Mouse (Mus musculus) c-Kit-positive CD71-positive TER-119-negative erythroid progenitor cells, embryonic 14.5 days (primary cell): ENCODE results near the gene Lrmp.
"Not testable (repeated sequence)": the region's sequence is repeated elsewhere in the genome, so short reads cannot be mapped to it uniquely, and the experiment has no call there.

ENCODE experiments used
- DNase-seq: peaks from one replicate; pipeline ENCODE4 v3.0.0-alpha.2; 2013; ENCODE audit warnings: low read depth

Gene Lrmp

DNA sequence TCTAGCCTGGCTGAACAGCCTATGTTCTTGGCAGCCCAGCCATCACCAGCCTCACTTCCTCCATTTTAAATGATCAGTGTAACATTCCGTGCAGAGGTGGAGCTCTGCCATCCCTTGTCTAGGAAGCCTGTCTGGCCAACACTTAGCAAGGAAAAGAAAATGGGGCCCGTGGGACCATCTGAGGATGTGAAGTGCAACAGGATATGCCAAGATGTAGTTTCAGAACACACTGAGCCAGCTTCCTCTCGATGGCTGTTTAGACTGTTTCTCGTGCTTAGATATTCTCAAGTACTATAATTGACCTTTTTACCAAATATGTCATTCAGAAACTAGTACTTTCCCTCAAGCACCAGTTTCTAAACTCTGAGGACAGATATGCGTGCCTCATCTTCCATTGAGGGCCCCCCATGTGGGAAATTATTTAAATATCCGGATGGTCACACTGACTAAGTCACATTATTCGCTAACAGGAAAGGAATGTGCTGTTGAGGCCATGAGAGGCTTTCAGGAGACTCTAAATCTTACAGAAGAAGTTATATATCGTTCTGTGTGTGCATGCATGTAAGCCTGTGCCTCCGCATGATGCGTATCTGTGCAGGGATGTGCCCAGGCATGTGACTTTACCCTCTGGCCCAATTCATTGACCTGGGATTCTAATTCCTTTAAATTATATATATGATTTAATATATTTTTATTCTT is 11.1 kb upstream of the Lrmp start:
- DNase-seq, result no peak

DNA sequence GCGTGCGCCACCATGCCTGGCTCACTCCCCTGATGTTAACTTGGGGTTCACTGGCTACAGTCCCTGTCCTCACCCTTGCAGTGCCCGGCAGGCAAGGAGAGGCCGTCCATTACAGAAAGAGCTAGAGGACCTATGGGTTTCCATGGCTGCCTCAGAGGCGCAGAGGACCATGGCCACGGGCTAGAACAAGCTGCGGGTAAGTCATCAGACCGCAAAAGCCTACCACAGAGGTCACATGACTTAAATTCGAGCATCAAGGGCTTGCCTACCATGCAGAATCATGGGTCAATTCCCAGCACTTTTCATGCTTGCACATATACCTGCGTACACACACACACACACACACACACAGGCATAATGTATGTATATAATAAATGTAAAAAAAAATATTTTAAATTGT is 10.0 kb upstream of the Lrmp start:
- no peak for DNase-seq

DNA sequence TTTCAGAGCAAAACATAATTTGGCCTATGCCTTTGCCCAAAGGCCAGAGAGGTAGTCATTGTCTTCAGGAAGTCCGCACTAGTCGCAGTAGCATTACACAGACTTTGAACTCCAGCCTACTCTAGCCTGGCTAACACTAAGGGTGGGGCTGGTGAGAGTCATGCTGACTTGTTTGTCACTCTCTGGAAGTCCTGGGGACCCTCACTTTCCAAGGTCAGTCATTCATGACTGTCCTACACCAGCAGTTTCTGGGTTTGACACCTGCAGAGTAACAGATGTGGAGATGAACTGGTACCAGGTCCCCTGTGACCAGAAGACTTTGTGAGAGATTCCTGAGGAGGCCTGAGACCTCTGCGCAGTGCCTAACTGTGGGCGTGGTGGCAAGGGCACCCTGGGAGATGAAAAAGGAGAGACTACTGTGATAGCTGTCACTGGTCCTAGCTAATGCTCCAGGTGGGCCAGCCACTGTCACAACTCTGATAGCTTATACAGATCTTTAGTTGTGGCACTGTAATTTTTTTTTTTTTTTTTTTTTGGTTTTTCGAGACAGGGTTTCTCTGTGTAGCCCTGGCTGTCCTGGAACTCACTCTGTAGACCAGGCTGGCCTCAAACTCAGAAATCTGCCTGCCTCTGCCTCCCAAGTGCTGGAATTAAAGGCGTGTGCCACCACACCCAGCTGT is 9.2 kb upstream of the Lrmp start:
- no peak for DNase-seq

DNA sequence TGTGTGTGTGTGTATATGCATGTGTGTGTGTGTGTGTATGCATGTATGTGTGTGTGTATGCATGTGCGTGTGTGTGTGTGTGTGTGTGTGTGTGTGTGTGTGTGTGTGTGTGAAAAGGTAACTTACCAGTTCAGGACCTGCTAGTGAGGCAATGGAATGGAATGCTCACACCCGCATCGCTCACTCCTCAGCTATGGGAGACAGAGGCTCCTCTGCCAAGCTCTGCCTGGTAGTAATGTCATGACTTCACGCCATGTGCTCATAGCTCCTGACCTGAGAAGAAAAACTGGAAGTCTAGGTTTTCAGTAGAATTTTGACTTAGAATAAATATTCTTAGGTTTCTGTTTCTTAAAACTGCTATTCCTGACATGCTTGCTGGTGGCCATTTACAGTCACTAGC is 4.7 kb upstream of the Lrmp start:
- DNase-seq, result no peak

DNA sequence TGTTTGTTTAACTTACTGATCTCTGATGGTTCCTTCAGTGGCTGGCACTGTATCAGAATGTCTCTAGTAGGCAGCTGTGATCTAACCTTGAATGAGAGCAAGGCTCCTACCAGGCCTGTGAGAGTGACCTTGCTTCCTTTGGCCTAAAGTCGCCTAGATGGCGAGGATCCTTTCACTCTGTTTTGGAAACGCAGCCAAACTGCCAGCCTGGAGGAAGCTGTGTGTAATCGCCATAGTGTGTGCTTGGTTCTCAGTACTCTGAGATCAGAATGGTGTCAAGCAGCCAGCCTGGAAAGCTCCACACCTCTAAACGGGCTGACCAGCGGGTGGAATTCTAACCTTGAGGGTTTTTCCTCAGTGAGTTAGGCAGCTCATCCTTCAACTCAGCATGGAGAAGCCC is 2.6 kb upstream of the Lrmp start:
- no peak for DNase-seq

DNA sequence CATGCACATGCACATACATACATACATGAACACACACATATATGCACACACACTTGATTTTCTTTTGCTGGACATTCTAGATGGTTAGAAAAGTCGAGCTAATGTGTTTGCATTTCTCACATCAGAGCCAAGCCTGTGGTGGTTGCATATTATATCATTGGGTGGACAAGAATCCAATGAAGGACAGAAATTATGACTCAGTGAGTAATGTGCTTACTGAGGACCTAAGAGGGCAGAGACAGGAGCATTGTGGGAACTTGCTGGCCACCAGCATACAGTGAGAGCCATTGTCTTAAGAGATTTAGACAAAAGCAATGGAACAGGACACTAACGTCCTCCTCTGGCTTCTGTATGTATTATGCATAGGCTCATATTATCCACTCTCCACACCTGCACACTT is 892 bp upstream of the Lrmp start:
- DNase-seq, result no peak

DNA sequence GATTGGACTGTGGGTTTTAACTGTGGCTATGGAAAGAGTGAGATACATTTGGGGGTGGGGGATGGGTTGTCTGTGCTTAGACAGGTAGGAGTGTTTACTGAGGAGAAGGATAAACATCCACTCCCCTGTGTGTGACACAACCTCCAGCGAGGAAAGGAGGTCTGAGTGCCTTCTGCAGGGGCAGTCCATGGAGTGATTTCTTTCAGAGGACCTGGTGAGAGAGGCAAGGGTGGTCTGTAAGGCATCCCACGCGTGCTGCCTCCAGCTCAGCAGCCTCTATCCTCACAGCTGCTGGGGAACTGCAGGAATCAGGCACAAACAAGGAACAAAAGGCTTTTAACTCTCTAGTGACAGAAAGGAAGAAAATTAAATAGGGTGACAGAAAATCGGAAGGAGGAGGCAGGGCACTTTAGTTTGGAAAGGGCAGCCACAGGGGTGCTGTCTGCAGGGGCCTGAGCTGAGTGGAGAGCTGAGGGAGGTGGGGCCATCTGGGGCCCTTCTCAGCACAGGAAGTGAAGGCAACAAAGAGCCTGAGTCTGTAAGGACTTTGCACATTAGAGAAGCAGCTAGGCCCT is 732 bp downstream of the Lrmp start:
- no peak for DNase-seq

DNA sequence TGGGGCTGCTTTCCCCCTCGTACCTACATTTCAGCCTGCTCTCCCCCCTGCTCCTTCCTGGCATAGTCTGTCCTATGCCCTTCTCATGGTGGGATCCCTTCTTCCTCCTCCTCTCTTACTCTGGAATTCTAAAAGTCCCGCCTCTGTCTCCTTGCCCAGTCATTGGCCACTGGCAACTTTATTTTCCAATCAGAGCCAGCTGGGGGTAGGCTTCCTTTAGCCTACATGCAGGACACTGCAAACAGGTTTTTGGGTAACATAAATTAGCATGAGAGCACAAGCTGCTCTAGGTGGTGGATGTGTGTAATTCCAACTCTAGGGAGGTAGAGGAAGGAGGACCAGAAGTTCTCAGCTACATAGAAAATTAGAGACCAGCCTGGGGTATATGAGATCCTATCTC is 4.6 kb downstream of the Lrmp start:
- no peak for DNase-seq

DNA sequence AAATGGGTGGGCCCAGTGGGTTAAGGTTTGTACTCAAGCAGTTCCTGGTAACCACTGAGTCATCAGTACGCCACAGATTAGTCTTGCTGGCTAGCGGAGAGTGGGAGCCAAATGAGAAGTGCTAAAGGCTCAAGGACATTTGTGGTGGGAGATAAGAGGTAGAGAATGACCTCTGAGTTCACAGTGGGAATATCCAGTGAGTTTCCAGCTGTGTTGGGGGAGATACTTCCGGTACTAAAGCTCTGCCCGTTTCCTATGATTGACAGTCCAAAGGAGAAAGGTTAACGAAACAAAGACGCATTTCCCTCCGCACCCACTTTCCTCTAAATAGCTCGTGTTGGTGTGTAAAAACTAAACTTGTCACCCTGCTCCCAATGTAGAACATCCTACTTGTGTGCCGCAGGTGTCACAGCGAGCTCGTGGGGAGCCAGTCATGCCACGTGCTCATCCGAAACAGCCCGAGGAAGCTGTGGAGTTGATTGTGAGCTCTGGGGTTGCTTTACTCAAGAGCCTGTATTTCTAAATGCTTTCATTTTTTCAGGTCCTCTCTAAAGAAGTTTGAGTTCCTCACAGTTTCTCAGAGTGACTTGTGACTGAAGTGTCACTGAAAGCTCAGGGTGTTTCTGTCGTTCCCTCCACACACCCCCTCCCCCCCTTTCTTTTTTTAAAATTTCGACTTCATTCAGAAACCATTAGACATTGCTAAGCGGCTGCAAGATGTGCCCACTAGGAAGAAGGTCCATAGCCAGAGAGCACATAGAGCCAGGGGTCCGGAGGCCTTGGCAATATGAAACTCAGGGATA is 5.5 kb downstream of the Lrmp start:
- DNase-seq, result peak; percentile 66

DNA sequence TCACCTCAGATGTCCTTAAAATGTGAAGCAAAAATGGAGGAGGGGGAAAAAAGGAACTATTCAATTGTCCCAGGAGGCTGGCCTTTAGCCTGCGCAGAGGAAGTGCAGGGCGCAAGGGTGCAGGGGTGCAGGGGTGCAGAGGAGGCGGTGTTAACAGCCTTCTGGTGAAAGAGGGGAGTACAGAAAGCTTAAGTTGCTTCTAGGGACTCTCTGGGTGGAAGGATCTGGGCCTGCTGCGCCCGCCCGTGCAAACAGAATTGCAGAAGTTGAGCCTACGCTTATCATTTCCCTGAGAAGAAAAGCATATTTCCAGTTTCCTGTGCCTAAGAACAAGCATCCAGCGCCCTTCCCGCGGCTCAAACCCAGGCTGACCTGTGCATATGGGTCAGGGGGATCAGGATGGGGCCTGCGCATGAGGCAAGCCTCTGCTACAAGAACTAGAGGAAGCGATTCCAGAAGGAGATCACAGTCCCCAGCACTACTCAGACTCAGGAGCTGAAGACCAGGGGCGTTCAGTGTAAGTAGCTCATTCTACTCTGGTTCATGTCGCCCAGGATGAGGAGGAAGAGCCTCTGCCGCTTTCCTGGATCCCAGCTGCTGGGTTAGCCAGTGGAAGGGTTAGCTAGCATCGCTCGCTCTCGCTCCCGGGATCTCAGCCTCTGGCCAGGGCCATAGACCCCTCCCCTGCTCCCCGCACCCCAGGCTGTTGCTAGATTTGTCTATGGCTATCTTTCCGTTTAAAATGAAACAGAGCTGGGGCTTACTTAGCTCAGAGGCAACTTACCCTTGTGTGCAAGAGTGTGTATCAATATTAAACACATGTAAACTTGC is 6.4 kb downstream of the Lrmp start:
- DNase-seq, result peak; percentile 44

DNA sequence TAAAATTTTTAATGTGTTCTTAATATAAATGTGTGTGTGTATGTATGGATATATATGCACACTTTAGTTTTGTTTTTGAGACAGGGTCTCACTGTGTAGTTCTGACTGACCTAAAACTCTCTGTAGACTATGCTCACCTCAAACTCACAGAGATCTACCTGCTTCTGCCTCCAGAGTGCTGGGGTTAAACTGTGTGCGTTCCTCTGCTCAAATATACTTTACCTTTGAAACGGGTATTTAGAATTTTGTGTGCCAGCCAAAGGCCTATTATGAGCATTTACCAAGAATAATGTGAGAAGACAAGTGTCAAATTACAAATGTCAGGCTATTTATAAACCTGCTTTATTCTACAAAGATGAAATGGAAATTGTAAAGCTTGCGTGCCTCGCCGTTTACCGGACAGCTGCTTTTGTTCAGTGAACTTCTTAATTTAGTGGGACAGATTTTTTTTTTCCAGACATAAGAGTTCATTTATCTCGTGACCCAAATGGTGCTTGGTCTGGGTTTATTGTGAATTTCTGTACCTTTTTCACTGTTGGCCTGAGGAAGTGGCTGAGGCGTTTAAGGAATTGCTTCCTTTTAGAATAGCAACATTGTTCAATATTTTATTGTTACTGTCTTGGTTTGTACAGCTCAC is 7.1 kb downstream of the Lrmp start:
- no peak for DNase-seq

DNA sequence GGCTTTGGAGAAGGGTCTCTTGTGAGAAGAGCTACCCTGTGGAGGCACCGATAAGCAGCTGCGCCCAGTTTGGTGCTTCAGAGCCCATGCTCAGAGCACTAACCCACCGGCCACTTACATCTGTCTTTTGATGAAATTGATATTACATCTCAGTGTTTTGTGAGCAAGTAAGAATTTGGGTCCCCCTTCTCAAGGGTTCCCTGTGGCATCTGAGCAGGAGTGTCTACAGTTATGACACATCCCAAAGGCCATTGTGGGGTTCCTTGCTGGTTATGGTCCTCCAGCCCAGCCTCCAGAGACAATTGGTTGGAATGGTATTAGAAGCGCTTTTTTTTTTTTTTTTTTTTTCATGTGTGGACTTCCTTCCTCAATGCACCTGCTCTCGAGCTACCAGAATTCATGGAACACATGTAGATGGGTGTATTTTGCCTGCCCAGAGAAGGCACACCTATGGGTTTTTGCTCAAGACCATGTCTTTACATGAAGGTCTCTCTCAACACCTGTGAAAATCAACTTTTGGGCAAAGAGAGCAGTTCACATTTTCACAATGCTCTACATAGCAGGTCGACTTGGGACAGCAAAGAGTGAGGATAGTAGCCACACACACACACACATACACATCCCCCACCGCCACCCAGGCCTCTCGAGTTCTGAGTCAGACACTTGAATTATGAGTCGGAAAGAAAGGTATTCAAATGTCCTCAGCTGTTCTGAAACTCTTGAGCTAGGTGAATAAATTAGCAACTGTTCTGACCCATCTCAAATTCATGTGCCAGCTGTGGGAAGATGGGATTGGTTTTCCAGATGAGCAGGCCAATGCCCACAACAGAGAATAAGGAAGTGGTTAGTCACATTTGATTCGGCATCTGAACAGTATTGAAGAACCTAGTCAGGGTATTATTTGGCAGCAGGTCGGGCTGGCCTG is 7.9 kb downstream of the Lrmp start:
- DNase-seq, result no peak

DNA sequence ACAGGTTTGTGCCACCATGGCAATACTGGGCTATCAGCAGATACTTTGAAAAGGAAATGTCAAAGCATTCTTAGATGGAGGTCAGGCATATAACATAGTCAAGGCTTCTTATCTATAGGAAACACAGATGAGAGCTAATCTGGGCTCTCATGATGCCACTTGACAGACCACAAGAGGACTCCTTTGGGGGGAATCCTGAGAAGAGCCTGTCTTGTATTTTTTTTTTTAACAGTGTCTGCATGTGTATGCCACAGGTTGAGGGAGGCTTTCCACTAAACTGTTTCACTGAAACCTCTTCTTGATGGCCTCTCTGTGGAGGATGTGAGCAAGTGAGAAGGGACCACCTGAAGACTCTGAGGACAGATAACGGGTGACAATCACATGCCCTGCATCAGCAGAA is 9.2 kb downstream of the Lrmp start:
- DNase-seq, result peak; percentile 63

DNA sequence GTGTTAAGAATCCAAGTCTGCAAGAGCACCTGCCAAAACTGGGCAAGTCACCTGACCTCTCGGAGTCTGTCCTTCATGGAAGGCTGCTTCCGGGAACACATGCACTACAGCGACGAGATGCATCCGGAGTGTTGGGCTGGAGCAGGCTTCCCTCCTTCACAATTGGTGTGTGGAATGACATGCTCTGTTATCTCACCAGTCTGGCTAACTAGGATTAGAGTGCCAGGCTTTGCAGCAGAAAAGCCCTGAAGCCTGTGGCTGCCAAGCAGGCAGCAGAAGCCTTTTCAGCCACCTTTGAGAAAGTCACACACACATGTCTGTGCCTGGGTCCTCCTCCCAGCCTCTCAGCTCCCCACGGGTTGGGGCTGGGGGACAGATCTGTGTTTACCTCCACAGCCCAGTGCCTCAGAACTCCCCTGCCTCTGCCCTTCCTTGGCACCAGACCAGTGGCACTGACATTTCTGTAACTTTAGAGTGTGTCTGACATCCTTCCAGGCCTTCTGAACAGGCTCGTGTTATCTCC is 10.2 kb downstream of the Lrmp start:
- no peak for DNase-seq

DNA sequence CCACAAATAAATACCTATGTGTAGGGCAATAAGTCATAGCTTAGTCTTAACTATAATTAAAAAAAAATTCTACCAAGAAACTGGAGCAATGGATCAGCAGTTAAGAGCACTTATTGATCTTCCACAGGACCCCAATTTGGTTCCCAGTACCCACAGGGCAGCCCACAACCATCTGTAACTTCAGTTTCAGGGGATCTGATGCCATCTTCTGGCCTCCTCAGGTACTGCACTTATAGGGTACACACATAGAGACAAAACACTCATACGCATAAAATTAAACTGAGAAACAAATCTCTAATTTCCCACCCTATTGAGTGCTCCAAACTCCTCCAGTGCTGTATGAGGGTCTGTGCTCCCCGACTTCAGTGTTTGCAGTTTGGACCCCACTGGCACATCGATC is 12.2 kb downstream of the Lrmp start:
- no peak for DNase-seq

DNA sequence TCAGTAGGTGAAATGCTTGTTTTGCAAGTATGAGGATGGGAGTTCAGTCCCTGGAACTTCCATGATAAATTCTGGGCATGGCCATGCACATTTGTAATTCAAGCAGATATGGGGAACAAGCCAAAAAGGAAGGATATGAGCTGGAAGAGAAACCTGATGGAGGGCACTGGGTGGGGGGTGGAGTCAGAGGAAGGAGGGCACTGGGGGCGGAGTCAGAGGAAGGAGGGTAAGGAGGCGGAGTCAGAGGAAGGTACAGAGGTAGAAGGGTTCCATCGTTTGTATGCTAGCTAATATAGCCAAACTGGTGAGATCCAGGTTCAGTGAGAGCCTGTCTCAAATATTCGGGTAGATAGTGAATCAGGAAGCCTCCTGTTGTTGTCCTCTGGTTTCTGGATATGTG is 14.1 kb downstream of the Lrmp start:
- no peak for DNase-seq

DNA sequence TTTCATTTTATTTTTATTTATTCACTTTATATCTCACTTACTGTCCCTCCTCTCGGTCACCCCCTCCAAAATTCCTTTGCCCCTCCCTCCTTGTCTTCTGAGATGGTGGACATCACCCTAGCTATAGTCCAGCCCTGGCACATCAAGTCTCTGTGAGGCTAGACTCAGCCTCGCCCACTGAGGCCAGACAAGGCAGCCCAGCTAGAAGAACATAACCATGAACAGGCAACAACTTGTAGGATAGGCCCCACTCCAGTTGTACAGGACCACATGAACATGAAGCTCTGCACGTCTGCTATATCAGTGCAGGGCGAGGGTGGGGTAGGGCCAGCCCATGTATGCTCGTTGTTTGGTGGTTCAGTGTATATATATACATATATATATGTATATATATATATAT is 16.5 kb downstream of the Lrmp start:
- no peak for DNase-seq

DNA sequence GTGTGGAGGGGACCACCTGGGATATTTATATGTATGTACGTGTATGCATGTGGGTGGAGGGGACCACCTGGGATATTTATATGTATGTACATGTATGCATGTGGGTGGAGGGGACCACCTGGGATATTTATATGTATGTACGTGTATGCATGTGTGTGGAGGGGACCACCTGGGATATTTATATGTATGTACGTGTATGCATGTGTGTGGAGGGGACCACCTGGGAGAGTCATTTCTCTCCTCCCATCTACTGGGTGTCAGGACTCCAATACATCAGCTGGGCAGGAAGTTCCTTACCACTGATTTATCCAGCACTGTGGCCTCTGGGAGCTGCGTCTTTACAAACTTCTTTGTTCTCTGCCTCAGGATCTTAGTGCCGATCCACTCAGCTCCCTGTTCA is 17.5 kb downstream of the Lrmp start:
- not testable (repeated sequence) for DNase-seq

DNA sequence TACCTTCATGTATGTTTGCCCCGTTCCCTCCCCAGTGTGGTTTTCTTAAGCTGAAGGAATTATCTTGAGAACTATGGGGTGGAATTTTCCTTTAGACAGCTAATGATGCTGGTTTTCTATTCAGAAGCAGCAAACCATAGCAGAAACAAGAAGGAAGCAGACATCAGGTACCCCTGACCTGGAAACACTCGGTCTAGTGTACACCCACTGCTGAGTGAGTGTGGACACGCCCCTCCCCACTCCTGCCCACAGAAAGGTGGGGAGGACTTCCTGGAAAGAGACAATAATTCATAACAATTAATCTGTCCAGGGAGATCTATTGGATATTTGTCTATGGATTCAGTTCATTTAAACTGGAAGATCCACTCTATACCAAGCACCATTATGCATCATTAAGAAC is 19.8 kb downstream of the Lrmp start:
- no peak for DNase-seq

DNA sequence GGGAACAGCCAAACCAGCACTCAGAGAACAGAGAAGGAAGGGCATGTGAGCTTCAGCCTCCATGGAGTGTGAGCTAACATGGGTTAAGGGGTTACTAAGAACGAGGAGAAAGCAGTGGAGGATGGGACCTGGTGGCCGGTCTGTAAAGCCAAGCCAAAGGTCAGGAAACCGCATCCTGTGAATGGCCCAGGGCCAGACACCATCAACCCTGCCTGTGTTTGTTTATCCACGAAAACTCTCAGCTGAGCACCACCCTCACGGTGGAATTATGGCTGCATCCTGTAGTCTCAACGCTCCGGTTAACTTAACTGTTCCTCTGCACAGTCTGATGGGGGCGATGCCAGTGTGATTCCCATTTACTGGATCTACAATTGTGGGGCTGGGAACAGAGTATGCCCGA is 20.4 kb downstream of the Lrmp start:
- no peak for DNase-seq
